Mouse (Mus musculus) cerebellum, adult 8-10 months (tissue): ENCODE data around the gene Plvap.
"Not testable (repeated sequence)": the region's sequence is repeated elsewhere in the genome, so short reads cannot be mapped to it uniquely, and the experiment has no call there.

Experiments used
- DNase-seq: peaks from one replicate; pipeline ENCODE4 v3.0.0; 2022

The Plvap gene

GRCm38 (mm10) chr8:71525226-71526050, 13.9 kb upstream of the Plvap start, which contains the start of gene Ccdc194:
TSS of gene Ccdc194 (minus strand) at chr8:71525711.
- no peak for DNase-seq

DNA sequence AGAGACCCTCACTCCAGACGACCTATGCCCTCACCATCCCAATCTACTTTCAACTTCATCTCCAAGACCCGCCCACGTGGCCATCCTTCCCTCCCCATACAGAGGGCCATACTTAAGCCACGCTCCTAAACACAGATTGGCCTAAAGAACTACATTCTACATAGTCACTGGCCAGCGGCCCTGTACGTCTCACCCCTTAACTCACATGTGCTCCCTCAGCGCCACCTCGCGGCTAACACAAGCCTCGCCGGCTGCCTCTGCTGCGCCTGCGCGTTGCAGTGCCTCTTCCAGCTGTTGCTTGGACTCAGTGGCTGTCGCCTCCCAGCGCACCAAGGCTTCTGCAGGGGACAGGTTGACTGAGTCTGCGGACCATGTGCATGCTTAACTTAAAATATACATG, 10.1 kb upstream of the Plvap start:
- DNase-seq = peak; percentile 93

GRCm38 (mm10) chr8:71519037-71519825, 7.7 kb upstream of the Plvap start:
- not testable (repeated sequence) for DNase-seq

DNA sequence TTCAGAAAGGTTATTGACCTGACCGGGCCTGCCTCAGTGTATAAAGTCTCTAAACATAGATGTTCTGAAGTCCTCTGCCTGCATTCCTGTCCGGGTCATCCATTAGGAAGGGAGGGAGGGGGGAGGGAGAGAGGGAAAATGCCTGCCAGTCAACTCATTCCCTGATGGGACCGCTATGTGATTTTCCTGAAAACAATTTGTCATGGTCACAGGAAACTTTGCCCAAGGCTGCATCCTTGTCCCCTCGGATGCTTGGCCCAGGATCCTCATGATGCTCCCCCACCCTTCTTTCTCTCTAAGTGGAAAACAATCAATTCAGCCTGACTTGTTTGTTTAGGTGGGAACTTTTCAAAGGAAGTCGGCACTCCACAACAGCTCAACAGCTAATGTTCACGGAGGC, 5.2 kb upstream of the Plvap start:
- DNase-seq = no peak

DNA sequence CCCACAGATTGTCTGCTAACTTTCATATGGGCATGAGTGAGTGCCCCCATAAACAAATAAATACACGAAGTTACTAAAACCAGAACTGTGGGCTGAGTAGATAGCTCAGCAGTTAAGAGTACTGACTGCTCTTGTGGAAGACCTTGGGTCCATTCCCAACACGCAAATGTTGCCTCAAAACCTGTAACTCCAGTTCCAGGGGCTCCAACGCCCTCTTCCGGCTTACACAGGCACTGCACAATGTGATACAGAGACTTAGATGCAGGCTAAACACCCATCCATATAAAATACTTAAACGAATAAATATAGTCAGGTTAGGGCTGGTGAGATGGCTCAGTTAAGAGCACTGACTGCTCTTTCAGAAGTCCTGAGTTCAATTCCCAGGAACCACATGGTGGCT, 3.5 kb upstream of the Plvap start:
- DNase-seq = no peak

DNA sequence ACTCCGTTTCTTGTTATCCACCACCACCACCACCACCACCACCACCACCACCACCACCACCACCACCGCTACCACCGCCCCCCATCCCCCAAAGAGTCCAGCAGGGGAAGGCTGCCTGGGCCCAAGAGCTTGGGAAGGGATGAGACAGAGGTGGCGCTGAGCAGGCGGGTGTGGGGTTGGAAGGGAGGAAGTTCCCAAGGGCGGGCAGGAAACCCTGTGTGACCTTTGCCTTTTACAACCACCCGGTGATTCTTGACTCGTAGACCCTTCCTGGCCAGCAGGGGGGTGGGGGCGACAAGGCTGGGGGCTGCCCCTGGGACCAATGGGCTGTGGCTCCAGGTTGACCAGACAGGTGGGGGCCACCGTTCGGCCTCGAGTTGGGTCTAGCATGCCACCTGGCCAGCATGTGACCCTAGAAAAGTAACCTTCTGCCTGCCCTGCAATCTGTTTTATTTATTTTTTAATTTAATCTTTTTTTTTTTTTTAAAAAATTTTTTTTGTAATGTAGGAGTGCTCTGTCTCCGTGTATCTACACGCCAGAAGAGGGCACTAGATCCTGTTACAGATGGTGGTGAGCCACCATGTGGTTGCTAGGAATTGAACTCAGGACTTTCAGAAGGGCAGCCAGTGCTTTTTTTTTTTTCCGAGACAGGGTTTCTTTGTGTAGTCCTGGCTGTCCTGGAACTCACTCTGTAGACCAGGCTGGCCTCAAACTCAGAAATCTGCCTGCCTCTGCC, 1.6 kb upstream of the Plvap start:
- no peak for DNase-seq

DNA sequence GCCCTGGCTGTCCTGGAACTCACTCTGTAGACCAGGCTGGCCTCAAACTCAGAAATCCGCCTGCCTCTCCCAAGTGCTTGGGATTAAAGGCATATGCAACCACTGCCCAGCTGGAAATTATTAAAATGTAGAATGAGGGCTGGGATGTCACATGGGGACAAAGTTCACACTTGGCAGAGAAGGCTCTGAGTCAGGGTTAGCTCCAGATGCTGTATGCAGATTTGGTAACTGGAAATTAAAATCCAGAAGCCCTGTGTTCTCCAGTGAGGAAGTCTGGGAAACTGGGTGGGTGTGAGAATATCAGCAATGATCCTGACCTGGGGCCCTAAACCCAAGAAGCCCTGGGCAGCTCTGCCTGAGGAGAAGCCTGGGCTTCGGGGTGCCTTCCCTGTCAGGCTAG, 2.2 kb downstream of the Plvap start:
- no peak for DNase-seq

GRCm38 (mm10) chr8:71507589-71508104, 3.9 kb downstream of the Plvap start:
- peak; percentile 78 for DNase-seq

DNA sequence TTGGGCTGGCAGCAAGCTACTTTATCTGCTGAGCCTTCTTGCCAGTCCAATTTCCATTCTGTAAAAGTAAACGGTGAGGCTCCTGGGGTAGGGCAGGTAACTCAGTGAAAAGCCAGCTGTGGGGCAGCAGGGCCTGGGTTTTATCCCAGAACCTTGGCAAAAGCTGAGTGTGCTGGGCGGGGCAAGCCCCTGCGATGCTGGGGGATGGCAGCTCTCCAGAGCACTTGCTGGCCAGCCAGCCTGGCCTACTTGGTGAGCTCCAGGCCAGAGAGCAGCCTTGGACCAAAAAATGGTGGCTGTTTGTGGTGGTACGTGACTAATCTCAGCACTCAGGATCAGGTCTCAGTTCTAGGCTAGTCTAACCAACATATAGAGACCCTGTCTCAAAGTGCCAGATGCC, 5.6 kb downstream of the Plvap start:
- DNase-seq = peak; percentile 67

DNA sequence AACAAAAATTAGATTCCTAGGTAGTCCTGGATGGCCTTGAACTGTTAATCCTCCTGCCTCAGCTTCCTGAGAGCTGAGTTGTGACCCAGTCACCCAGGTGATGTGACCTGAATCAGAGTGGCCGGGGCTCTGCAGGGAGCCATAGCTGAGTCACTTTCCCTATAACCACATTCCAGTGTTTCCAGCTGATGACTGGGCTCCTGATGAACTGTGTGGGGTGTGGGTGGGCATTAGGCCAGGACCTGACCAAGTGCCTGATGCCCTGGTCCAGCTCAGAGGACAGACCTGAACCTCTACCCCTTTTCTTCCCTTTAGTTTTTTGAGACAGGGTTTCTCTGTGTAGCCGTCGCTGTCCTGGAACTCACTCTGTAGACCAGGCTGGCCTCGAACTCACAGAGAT, 6.2 kb downstream of the Plvap start:
- DNase-seq = no peak

GRCm38 (mm10) chr8:71504349-71504748, 7.2 kb downstream of the Plvap start:
- DNase-seq = no peak

DNA sequence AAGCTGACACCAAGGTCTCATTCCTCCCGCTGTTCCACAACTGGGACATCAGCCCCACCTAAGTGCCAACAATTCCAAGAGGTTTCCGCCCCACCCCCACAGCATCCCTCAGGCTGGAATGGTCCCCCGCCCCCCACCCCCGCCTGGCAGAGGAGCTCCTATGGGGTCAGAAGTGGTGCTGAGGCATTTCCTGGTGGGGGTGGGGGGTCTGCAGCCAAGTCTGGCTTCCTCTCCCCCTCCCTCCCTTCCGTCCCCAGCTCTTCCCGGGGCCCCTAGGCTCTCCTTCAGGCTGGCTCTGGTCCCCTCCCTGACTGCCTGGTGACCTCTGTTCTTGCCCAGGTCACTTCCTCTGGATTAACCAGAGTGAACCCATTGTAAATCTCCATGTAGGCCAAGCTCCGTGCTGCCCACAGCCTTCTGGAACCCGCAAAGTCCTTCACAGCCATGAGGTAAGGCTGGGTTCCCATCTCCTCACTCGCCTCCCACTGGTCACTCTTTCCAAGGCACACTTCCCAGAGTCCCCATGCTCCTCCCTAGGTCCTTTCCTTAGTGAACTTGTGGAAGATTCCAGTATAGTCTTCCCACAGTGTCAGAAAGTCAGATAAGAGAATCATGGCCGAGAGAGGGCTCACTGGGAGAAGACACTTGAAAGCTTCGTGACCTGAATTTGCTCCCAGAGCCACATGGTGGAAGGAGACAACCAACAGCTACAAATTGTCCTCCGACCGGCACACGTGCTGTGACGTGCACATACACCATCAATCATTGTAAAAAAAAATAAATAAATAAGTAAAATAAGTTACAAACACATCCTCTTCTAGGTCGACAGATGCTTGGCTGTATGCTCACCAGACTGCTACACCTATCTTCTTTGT, 12.5 kb downstream of the Plvap start:
- DNase-seq = no peak

DNA sequence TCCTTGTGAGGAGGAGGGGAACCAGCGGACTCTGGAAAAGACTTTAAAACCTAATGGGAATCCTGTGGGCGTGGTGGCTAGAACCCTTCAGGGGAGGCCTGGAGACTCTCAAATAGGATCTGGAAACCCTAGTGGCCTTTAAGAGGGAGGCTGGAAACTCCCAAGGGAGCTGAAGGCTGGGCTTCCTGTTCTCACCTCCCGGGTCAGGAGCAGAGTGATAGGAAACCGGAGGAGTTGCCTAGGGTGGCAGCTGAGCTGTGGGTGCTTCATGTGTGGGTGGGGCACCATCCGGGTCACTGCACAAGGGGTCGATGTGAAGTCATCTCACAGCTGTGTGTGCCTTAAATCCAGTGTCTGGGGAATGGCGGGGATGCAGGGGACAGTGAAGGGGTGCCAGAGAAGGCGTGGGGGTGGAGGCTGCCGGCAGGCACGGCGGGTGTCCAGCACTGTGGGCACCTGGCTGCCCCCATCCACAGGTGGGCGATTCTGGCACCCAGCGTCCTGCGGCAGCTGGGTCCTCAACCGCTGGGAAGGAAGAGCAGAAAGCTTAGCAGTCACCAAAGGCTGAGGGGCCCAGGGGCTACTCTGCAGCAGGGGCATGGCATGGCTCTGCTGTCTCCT, 13.6 kb downstream of the Plvap start:
- no peak for DNase-seq

DNA sequence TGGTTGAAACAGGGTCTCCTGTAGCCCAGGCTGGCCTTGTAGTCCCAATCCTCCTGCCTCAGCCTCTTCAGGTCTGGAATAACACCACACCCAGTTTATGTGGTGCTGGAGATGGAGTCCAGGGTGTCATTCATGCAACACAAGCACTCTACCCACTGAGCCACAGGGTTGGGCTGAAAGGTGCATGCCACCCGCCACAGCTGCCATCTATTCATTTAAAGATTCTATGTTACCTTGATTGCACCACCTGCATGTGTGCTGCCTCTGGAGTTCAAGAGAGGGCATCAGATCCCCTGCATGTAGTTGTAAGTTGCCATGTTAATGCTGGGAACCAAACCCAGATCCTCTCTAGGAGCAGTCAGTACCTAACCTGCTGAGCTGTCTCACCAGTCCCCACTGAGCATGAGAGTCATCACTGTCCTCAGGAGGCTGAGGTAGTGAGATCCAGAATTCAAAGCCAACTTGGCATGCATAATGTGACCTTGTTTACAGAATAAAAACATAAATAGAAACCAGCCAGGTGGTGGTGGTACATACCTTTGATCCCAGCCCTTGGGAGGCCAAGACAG, 14.4 kb downstream of the Plvap start:
- no peak for DNase-seq

GRCm38 (mm10) chr8:71496481-71496880, 15.1 kb downstream of the Plvap start:
- DNase-seq = peak; percentile 73

DNA sequence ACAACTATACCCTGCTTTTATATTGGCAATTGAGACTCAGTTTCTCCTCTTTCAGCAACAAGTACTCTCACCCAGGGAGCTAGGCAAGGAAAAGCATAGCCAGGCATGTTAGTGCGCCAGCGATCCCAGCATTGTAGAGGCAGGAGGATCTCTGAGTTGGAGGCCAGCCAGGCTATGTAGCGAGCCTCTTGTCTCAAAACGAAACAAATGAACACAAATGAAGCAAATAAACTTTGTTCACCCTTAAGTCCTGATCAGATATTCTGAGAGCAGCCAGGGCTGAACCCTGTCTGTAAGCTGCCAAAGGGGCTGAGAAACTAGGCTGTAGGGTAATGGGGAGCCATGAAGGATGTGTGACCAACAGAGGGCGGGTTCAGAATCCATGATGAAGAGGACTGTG, 15.7 kb downstream of the Plvap start:
- DNase-seq = peak; percentile 35

DNA sequence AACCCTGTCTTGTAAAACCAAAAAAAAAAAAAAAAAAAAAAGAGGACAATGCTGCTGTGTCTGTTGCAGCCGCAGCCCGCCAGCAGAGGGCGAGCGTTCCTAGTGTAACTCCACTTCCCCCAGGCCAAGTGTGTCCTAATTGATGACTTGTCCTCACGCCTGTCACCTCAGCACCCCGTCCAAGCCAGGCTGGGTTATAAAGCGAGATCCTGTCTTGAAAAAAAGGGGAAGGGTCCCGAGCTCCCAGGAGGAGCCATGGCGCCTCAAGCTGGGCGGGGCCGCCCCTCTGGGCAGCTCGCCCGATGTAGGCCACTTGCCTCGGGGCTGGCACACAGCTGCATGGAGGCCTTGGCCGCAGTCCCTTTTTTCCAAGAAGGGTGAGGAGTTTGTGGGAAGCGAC, 16.5 kb downstream of the Plvap start:
- DNase-seq = peak; percentile 85

GRCm38 (mm10) chr8:71488454-71488853, 23.1 kb downstream of the Plvap start:
- peak; percentile 86 for DNase-seq

- DNase-seq = peak; percentile 71
These were observed 23.7 kb downstream of the Plvap start, which contains the start of gene Gtpbp3 for GRCm38 (mm10) chr8:71487691-71488445. TSS of gene Gtpbp3 (plus strand) at chr8:71488103.

DNA sequence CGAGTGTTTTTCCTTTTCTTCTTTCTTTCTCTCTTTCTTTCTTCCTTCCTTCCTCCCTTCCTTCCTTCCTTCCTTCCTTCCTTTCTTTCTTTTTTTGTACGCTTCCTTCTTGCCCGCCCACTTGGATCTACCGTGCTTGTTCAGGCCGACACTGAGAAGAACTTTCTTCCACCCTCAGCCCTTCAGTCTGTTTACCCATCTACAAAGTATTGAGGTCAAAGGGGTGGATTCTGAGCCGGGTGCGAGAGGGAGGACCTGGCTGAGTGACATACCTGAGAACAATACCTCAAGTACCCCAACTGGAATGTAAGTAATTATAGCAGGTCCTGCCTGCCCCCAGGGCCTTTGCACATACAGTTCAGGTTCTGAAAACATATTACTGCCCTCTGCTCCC, 25.4 kb downstream of the Plvap start:
- DNase-seq = no peak
